21 mouse cellular contexts compared by ENCODE assay signal in genomic region chr10:61967207-61967606, GRCm38 (mm10). TPM values are rescaled to one million over a fixed set of nuclear protein-coding genes. Genes with fewer than 3 reads are reported as not detected.
DNase-seq lines count a peak whose midpoint lies in the region; ATAC-seq lines count a peak whose summit lies in the region.
"Had no signal": no experiment of that assay in that cellular context is flagged by ENCODE, and none has a peak within 500 bp of the region (broad histone marks: within the 10 kb centered on the region; RNA-seq: fewer than 3 reads in every experiment).

No protein-coding gene starts in this region.

- 52% methylated on average over 3 of the region's 3 CpGs for WGBS in heart, embryonic 12.5 days
- WGBS in midbrain, embryonic 10.5 days, result 63% methylated on average over 3 of the region's 3 CpGs
- 54% methylated on average over 3 of the region's 3 CpGs for WGBS in midbrain, embryonic 16.5 days
- WGBS in limb, embryonic 10.5 days, result 59% methylated on average over 3 of the region's 3 CpGs
- 47% methylated on average over 3 of the region's 3 CpGs for WGBS in forebrain, embryonic 16.5 days

- H3K4me2 ChIP-seq in heart, embryonic 12.5 days, result no peak overlapping the region
- H3K4me2 ChIP-seq in midbrain, embryonic 16.5 days (ENCODE audit: low read length), result no peak overlapping the region
- no peak overlapping the region for H3K4me2 ChIP-seq in forebrain, embryonic 16.5 days (ENCODE audit: low read length)
- H3K4me2 ChIP-seq: forebrain, embryonic 13.5 days; heart, embryonic 15.5 days; hindbrain, embryonic 14.5 days; intestine, embryonic 15.5 days had no signal

- no peaks in the 10 kb centered on the region for H3K27me3 ChIP-seq in heart, embryonic 12.5 days (replicated peaks)
- H3K27me3 ChIP-seq in midbrain, embryonic 10.5 days (ENCODE audit: low read depth, poor library complexity, severe bottlenecking), result peaks cover 10% of the 10 kb centered on the region
- H3K27me3 ChIP-seq in midbrain, embryonic 16.5 days (ENCODE audit: control insufficient read depth, insufficient read depth, low read depth, low read length), result no peaks in the 10 kb centered on the region
- H3K27me3 ChIP-seq in limb, embryonic 10.5 days (ENCODE audit: low read depth, poor library complexity, severe bottlenecking), result peaks cover 16% of the 10 kb centered on the region
- H3K27me3 ChIP-seq in forebrain, embryonic 16.5 days (replicated peaks; ENCODE audit: control insufficient read depth, insufficient read depth, low read length), result no peaks in the 10 kb centered on the region
- H3K27me3 ChIP-seq: heart, embryonic 15.5 days had no signal

- H3K9me3 ChIP-seq in heart, embryonic 12.5 days (replicated peaks), result no peaks in the 10 kb centered on the region
- H3K9me3 ChIP-seq in midbrain, embryonic 10.5 days (replicated peaks), result no peaks in the 10 kb centered on the region
- H3K9me3 ChIP-seq in midbrain, embryonic 16.5 days (replicated peaks; ENCODE audit: control insufficient read depth, low read length, poor library complexity, severe bottlenecking), result no peaks in the 10 kb centered on the region
- H3K9me3 ChIP-seq in limb, embryonic 10.5 days (replicated peaks), result no peaks in the 10 kb centered on the region
- H3K9me3 ChIP-seq in forebrain, embryonic 16.5 days (ENCODE audit: control insufficient read depth, low read length), result no peaks in the 10 kb centered on the region
- H3K9me3 ChIP-seq: forebrain, embryonic 13.5 days; G1E; heart, embryonic 15.5 days; hindbrain, embryonic 10.5 days; intestine, embryonic 15.5 days had no signal

- H3K4me1 ChIP-seq in heart, embryonic 12.5 days (replicated peaks), result peaks cover 55% of the 10 kb centered on the region
- H3K4me1 ChIP-seq in midbrain, embryonic 10.5 days, result peaks cover 18% of the 10 kb centered on the region
- no peaks in the 10 kb centered on the region; the same call in 1 of the 2 replicates for H3K4me1 ChIP-seq in midbrain, embryonic 16.5 days (ENCODE audit: control insufficient read depth, insufficient read depth, low read length)
- peaks cover 32% of the 10 kb centered on the region for H3K4me1 ChIP-seq in limb, embryonic 10.5 days
- 0 out of 2 replicates have a peak, but pooled peaks cover 2% of the 10 kb centered on the region for H3K4me1 ChIP-seq in forebrain, embryonic 16.5 days (replicated peaks; ENCODE audit: control insufficient read depth, insufficient read depth, low read length)

- no peak for DNase-seq in heart, postnatal 14 days
- no peak for DNase-seq in midbrain, embryonic 10.5 days (ENCODE audit: low spot score)
- DNase-seq in ZHBTc4 (ENCODE audit: low read depth, low spot score), result peak; percentile 74
- no peak for DNase-seq in limb, embryonic 10.5 days (ENCODE audit: low spot score)
- DNase-seq: adrenal gland, postnatal 14 days; cerebellum, adult 11-12 months; cerebellum, adult 9-10 months; cerebellum, postnatal 36 days; gastrocnemius, adult 2 months; gastrocnemius, postnatal 25 days; kidney, adult 18-20 months had no signal

- H3K4me3 ChIP-seq in heart, embryonic 12.5 days, result no peak overlapping the region
- H3K4me3 ChIP-seq in midbrain, embryonic 10.5 days, result no peak overlapping the region
- no peak overlapping the region for H3K4me3 ChIP-seq in midbrain, embryonic 16.5 days (ENCODE audit: low read depth, low read length)
- H3K4me3 ChIP-seq in limb, embryonic 10.5 days, result no peak overlapping the region
- H3K4me3 ChIP-seq in forebrain, embryonic 16.5 days (replicated peaks; ENCODE audit: low read length), result no peak overlapping the region
- H3K4me3 ChIP-seq: forebrain, embryonic 13.5 days; gastrocnemius, adult 2 months; heart, embryonic 15.5 days; hindbrain, embryonic 10.5 days; intestine, embryonic 15.5 days had no signal

- H3K36me3 ChIP-seq in heart, embryonic 12.5 days, result no peaks in the 10 kb centered on the region
- no peaks in the 10 kb centered on the region for H3K36me3 ChIP-seq in midbrain, embryonic 10.5 days
- H3K36me3 ChIP-seq in midbrain, embryonic 16.5 days (ENCODE audit: control insufficient read depth, insufficient read depth, low read length), result no peaks in the 10 kb centered on the region
- no peaks in the 10 kb centered on the region for H3K36me3 ChIP-seq in limb, embryonic 10.5 days
- no peaks in the 10 kb centered on the region for H3K36me3 ChIP-seq in forebrain, embryonic 16.5 days (ENCODE audit: control insufficient read depth, insufficient read depth)
- H3K36me3 ChIP-seq: G1E; heart, embryonic 15.5 days; hindbrain, embryonic 10.5 days; intestine, embryonic 15.5 days had no signal

- no peak overlapping the region; the same call in 1 of the 2 replicates for H3K9ac ChIP-seq in heart, embryonic 12.5 days
- H3K9ac ChIP-seq in midbrain, embryonic 16.5 days (ENCODE audit: low read depth, low read length), result no peak overlapping the region
- H3K9ac ChIP-seq in forebrain, embryonic 16.5 days (replicated peaks; ENCODE audit: low read depth, low read length), result no peak overlapping the region
- H3K9ac ChIP-seq: forebrain, embryonic 13.5 days; heart, embryonic 15.5 days; hindbrain, embryonic 14.5 days; intestine, embryonic 15.5 days had no signal

- H3K27ac ChIP-seq in heart, embryonic 12.5 days (ENCODE audit: poor library complexity, severe bottlenecking), result peak overlapping the region; percentile 27
- H3K27ac ChIP-seq in midbrain, embryonic 10.5 days (replicated peaks), result 0 out of 2 replicates have a peak overlapping the region, but pooled peaks have one; percentile 30
- no peak overlapping the region for H3K27ac ChIP-seq in midbrain, embryonic 16.5 days (ENCODE audit: low read length)
- peak overlapping the region; percentile 38; the same call in 1 of the 2 replicates for H3K27ac ChIP-seq in limb, embryonic 10.5 days
- H3K27ac ChIP-seq in forebrain, embryonic 16.5 days (ENCODE audit: low read length), result no peak overlapping the region
- H3K27ac ChIP-seq: forebrain, embryonic 13.5 days; gastrocnemius, adult 2 months; hindbrain, embryonic 10.5 days; hindbrain, embryonic 14.5 days; intestine, embryonic 15.5 days had no signal

- no peak for ATAC-seq in heart, embryonic 12.5 days (ENCODE audit: insufficient number of reproducible peaks, low FRiP score)
- no peak for ATAC-seq in midbrain, embryonic 16.5 days
- ATAC-seq in forebrain, embryonic 16.5 days, result no peak
- ATAC-seq: forebrain, embryonic 13.5 days; intestine, embryonic 15.5 days had no signal

- intact Hi-C loops in heart, postnatal 14 days (cut with DNase I), result no loop called here

RNA-seq across cellular contexts. Expression of gene Col13a1, which starts 11.7 kb away (rescaled TPM):
- polyA plus RNA-seq in heart, embryonic 12.5 days (2016; fragmentation: Nextera tagmentation; extraction: Ambion mirVana), result 20.6 and 24.2 TPM in 2 replicates
- 1 to 10 TPM; 1.3 to 1.8 TPM for total RNA-seq in heart, postnatal 14 days (2021)
- 3.6 TPM in 2 replicates for polyA plus RNA-seq in midbrain, embryonic 10.5 days (2016; fragmentation: Nextera tagmentation; extraction: Ambion mirVana)
- 1.2 and 1.5 TPM in 2 replicates for polyA plus RNA-seq in midbrain, embryonic 16.5 days (2015; fragmentation: Nextera tagmentation; extraction: Ambion mirVana)
- 2.7 and 2.9 TPM in 2 replicates for polyA plus RNA-seq in limb, embryonic 10.5 days (2016; fragmentation: Nextera tagmentation; extraction: Ambion mirVana)
- 0.98 and 1.4 TPM in 2 replicates for polyA plus RNA-seq in forebrain, embryonic 16.5 days (2015; fragmentation: Nextera tagmentation; extraction: Ambion mirVana)
- total RNA-seq: granulocyte monocyte progenitor cell, adult 5-6 weeks had no signal
- polyA plus RNA-seq: G1E had no signal

Comparison
In these comparisons a context has a peak if more than half of its experiments do, and no peak if none do; other contexts are left out.
1. H3K27ac ChIP-seq: peak in heart, embryonic 12.5 days (single experiment), midbrain, embryonic 10.5 days (single experiment) and limb, embryonic 10.5 days (single experiment); none in midbrain, embryonic 16.5 days (single experiment) and forebrain, embryonic 16.5 days (single experiment).